Mouse (Mus musculus) embryonic facial prominence, embryonic 12.5 days (tissue): ENCODE data around the gene Zik1. TPM values are rescaled to one million over a fixed set of nuclear protein-coding genes. Genes with fewer than 3 reads are reported as not detected.

Experiments used
- ATAC-seq: fragments of 200-750 bp; cut with Nextera tagmentation; 2 replicates; pipeline ENCODE4 v1.8.0; 2017; ENCODE audit not compliant: insufficient number of reproducible peaks, insufficient read depth, low FRiP score, low TSS enrichment
- H3K27ac ChIP-seq: fragments of 300-500 bp; sonication (generic); 2 replicates; pipeline ENCODE4 v1.5.1; 2016; ENCODE audit warnings: mild to moderate bottlenecking
- H3K27me3 ChIP-seq: fragments of 300-500 bp; sonication (generic); 2 replicates; pipeline ENCODE4 v1.6.1; 2016; ENCODE audit warnings: mild to moderate bottlenecking, moderate library complexity
- H3K36me3 ChIP-seq: fragments of 300-500 bp; sonication (generic); 2 replicates; pipeline ENCODE4 v1.6.1; 2016; ENCODE audit warnings: mild to moderate bottlenecking
- H3K4me1 ChIP-seq: fragments of 300-500 bp; sonication (generic); 2 replicates; pipeline ENCODE4 v1.6.1; 2016
- H3K4me2 ChIP-seq: fragments of 300-500 bp; sonication (generic); replicated peaks from 2 replicates; pipeline ENCODE4 v1.6.1; 2016; ENCODE audit warnings: mild to moderate bottlenecking, moderate library complexity
- H3K4me3 ChIP-seq: fragments of 300-500 bp; sonication (generic); 2 replicates; pipeline ENCODE4 v1.5.1; 2016; ENCODE audit warnings: mild to moderate bottlenecking
- H3K9ac ChIP-seq: fragments of 300-500 bp; sonication (generic); 2 replicates; pipeline ENCODE4 v1.6.1; 2016; ENCODE audit warnings: mild to moderate bottlenecking, moderate library complexity
- H3K9me3 ChIP-seq: fragments of 300-500 bp; sonication (generic); 2 replicates; pipeline ENCODE4 v1.6.1; 2016; ENCODE audit warnings: mild to moderate bottlenecking, moderate library complexity
- WGBS: fragments of 180-500 bp; shearing (Covaris S2); methylation state at CpG from one replicate; pipeline ENCODE4 v1.1.7; 2016; 5-methylcytosine and 5-hydroxymethylcytosine counted together
- polyA plus RNA-seq: library from polyadenylated mRNA; unstranded; fragments of >200 nt; fragmentation: Nextera tagmentation; extraction: Ambion mirVana; gene quantifications from 2 replicates; pipeline ENCODE4 v1.2.1, GENCODE M21; 2016

Gene Zik1
- polyA plus RNA-seq: 30.9 and 33.7 TPM in 2 replicates

GRCm38 (mm10) chr7:10494786-10495521 is at the start of gene Zik1:
TSS of gene Zik1 (minus strand) at chr7:10495394.
- H3K27ac ChIP-seq: peak within 1 kb of the TSS; percentile 52; the same call in 1 of the 2 replicates
- peak; percentile 97 for ATAC-seq

DNA sequence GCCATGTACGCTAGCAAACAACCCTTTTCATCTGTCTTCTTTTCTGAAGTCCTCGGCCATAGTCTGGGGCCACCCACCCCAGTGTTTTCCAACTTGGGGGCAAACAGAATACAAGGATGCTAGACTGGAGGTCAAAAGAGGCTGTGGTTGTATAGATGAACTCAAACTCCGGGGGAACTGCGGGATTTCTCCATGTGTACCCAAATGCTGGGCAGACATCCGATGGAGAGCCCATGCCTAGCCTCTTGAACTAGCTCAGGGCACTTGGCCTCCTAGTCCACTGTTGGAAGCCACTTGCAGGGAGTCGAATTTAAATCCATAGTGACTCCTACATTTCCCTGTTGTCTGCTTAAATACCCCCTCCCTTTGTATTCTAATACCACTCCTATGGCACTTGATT is 384 bp upstream of the Zik1 start:
- WGBS: 30% methylated on average over 6 of the region's 6 CpGs
- Histone ChIP-seq H3K4me1 (peaks cover 8% of the 10 kb centered on the region; the same call in 1 of the 2 replicates), H3K4me2 (peak overlapping the region; percentile 42), H3K27me3 (no peaks in the 10 kb centered on the region), H3K27ac (no peak overlapping the region), H3K36me3 (peaks cover 19% of the 10 kb centered on the region), H3K9ac (no peak overlapping the region), H3K9me3 (no peaks in the 10 kb centered on the region), H3K4me3 (peak overlapping the region; percentile 68)
- ATAC-seq: no peak

More at GRCm38 (mm10) chr7:10494786-10495521, at the start of gene Zik1:
- Histone ChIP-seq H3K4me1 (peaks cover 8% of the 10 kb centered on the region; the same call in 1 of the 2 replicates), H3K27me3 (no peaks in the 10 kb centered on the region), H3K9ac (peak within 1 kb of the TSS; percentile 69), H3K4me3 (peak within 1 kb of the TSS; percentile 68), H3K9me3 (no peaks in the 10 kb centered on the region), H3K4me2 (peak within 1 kb of the TSS; percentile 78), H3K36me3 (peaks cover 25% of the 10 kb centered on the region)
- 2% methylated on average over 33 of the region's 33 CpGs for WGBS

DNA sequence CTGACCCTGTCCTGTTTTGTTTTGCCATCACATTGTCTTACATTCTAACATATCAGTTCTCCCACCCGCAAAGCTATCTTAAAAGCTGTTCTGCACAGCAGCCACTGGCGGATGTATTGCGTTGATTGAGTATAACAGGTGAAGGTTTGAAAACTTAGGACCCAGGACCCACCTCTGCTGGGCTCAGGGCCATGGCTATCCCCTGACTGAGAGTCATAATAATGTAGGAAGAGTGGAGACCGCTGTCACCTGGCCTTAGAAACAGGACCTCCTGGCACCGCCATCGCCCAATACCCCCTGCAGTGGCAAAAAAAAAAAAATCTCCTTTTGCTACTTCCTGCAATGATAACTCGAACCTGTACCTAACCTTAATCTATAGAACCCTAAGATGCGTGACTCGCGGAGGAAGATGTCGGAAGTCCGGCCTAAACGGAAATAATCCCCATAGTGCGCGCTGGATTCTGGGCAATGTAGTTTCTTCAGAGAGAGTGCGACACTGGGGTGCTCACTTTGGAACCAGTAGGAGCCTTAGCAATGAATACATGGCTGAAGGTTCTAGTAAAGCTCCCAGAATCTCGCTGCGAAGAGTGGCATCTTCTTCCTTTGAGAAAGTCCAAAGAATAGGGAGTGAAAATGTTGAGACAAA is 14.5 kb downstream of the Zik1 start:
- Histone ChIP-seq H3K9me3 (no peaks in the 10 kb centered on the region), H3K4me1 (no peaks in the 10 kb centered on the region), H3K4me3 (no peak overlapping the region), H3K27ac (no peak overlapping the region), H3K36me3 (no peaks in the 10 kb centered on the region), H3K4me2 (peak overlapping the region; percentile 24), H3K9ac (no peak overlapping the region), H3K27me3 (no peaks in the 10 kb centered on the region)
- 57% methylated on average over 18 of the region's 18 CpGs for WGBS
- ATAC-seq: no peak

DNA sequence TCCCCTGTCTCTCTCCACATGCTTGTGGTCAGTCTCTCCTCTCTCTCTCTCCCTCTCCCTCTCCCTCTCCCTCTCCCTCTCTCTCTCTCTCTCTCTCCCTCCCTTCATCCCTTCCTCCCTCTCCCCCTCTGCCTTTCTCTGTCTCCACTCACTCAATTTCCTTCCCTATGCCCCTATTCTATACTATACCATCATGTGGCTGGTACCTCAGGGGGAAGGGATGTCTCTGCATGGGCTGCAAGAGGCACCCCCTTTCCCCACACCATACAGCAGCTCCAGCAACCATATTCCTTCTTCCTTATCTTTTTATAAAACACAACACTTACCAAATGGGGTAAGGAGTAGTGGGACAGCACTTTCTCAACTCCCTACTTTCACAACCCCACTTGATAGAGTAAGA is 15.4 kb downstream of the Zik1 start:
- H3K4me1 ChIP-seq: no peaks in the 10 kb centered on the region
- H3K4me2 ChIP-seq: no peak overlapping the region
- H3K4me3 ChIP-seq: no peak overlapping the region
- no peaks in the 10 kb centered on the region for H3K27me3 ChIP-seq
- no peak for ATAC-seq
- H3K9ac ChIP-seq: no peak overlapping the region
- no peaks in the 10 kb centered on the region for H3K9me3 ChIP-seq
- no peaks in the 10 kb centered on the region for H3K36me3 ChIP-seq
- H3K27ac ChIP-seq: no peak overlapping the region

DNA sequence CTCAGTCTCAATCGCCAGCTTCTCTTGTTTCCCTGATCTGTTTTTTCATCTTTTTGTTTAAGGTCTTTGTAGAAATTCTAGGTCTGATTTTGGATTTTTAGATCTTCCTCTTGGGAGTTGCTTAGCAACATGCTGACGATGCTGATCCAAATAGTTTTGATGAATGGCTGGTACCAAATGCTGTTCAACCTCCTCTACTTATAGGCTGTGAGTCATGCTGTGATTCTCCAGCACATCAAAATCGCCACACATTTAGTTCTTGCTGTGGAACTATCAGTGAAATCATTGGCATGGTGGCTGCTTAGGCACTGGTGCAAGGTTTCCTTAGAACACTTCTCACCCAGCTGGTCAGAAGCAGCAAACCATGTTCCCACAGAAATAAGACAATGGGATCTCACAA is 37.0 kb downstream of the Zik1 start:
- ATAC-seq: no peak
- H3K27ac ChIP-seq: no peak overlapping the region
- H3K9ac ChIP-seq: no peak overlapping the region
- H3K36me3 ChIP-seq: no peaks in the 10 kb centered on the region
- no peak overlapping the region for H3K4me3 ChIP-seq
- no peaks in the 10 kb centered on the region for H3K4me1 ChIP-seq
- WGBS: 68% methylated on average over 3 of the region's 3 CpGs
- H3K4me2 ChIP-seq: no peak overlapping the region
- H3K9me3 ChIP-seq: peaks cover 6% of the 10 kb centered on the region; the same call in 1 of the 2 replicates
- H3K27me3 ChIP-seq: no peaks in the 10 kb centered on the region

DNA sequence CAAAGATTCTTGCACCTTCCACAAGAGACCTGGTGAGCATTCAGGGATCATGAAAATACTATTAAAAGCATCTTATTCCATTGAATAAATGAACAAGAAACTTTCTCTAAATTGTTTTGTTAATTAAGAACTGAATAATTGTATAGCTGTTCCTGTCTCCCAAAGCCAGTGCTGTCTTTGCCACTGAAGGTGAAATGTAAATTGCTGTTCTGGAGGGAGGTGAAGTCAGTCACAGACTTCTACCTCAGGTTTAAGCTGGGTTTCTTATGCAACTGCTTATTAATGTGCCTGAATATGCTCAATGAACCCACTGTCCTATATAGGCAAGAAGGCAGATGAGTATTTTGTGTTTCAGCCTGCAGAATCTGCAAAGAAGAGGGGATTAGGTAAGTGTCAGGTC is 52.2 kb downstream of the Zik1 start, which contains the start of gene Vmn1r67:
Gene Vmn1r67 (plus strand): TSS at position 301 of the 400 bp plus-strand sequence.
- Histone ChIP-seq H3K27me3 (no peaks in the 10 kb centered on the region), H3K4me1 (no peaks in the 10 kb centered on the region), H3K4me3 (no peak within 1 kb of the TSS), H3K9ac (no peak within 1 kb of the TSS), H3K9me3 (peaks cover 9% of the 10 kb centered on the region; the same call in 1 of the 2 replicates), H3K36me3 (no peaks in the 10 kb centered on the region), H3K4me2 (no peak within 1 kb of the TSS), H3K27ac (no peak within 1 kb of the TSS)
- no peak for ATAC-seq

Other genes starting within 250 kb of the Zik1 start
- not detected in 2 replicates for gene Vmn1r66, start 217.4 kb downstream of the Zik1 start, polyA plus RNA-seq
- gene Vmn1r67, start 52.1 kb downstream of the Zik1 start, polyA plus RNA-seq: not detected in 2 replicates
- not detected in 2 replicates for gene Vmn1r68, start 63.1 kb upstream of the Zik1 start, polyA plus RNA-seq
- gene Vmn1r69, start 118.3 kb upstream of the Zik1 start, polyA plus RNA-seq: not detected in 2 replicates
- not detected in 2 replicates for gene Vmn1r70, start 136.1 kb upstream of the Zik1 start, polyA plus RNA-seq
- not detected in 2 replicates for gene Nlrp4b, start 192.4 kb upstream of the Zik1 start, polyA plus RNA-seq